Mouse (Mus musculus) ovary, adult 10 weeks (tissue): ENCODE results near the gene Nol12. TPM values are rescaled to one million over a fixed set of nuclear protein-coding genes. Genes with fewer than 3 reads are reported as not detected.

Source experiments
- polyA plus RNA-seq: library from polyadenylated mRNA; stranded (reverse); fragments of 350-450 nt; fragmentation: Illumina TruSeq; extraction: RNeasy Lipid Tissue Mini Kit (QIAGEN cat#74804); gene quantifications from one replicate; pipeline ENCODE4 v1.2.3, GENCODE M21; 2014

The Nol12 gene
- 3.5 TPM for polyA plus RNA-seq

GRCm38 (mm10) chr15:78934784-78935320, at the start of gene Nol12:
Nol12 (plus strand) TSS chr15:78934933.

GRCm38 (mm10) chr15:78899409-78899739, 35.4 kb upstream of the Nol12 start, which contains the start of gene Gm49510:
Gm49510 (plus strand) TSS chr15:78899667.

DNA sequence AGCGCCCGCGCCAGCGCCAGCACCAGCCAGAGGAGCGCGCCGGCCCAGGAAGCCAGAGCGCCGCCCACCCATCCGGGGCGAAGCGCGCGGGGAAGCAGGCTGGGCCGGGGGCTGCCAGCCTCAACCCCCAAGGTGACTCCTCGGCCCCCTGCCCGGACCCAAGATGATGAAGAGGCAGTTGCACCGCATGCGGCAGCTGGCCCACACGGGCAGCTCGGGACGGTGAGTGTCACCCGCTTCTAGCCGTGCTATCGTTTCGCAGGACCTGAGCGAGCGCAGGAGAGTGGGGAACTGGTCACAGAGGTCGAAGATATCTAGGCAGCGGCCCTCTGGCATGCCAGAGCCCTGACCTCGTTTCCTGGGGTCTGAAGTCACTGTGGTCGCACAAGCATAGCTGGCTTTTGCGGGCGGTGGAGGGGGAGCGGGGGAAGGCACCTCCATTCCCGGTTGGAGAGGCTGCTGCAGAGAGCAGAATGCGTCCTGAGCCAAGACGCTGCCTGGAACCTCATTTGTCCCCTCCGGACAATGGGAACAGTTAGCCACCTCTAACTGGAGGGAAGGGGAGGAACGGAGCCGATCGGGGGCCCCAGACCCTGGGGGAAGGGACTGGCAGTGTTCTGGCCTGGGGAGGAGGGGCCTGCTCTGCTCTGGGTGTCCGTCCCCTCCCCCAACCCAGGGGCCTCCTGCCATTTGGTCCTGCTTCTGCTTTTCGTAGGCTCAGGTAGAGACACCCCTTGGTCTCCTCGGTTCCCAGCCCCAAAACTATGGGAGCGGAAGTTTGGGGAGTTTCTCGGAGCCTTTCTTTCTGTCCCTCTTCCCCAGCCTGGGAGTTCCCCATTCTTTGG, 34.8 kb upstream of the Nol12 start, which contains the start of gene Sh3bp1:
Gene Sh3bp1, plus strand, starts transcription at position 29 of the 845 bp plus-strand sequence.

GRCm38 (mm10) chr15:78913632-78914090, 21.1 kb upstream of the Nol12 start, which contains the start of gene Pdxp:
Pdxp (plus strand) TSS chr15:78913919.

GRCm38 (mm10) chr15:78926021-78926919, 8.5 kb upstream of the Nol12 start, which contains the start of gene Lgals1:
Lgals1 (plus strand) TSS chr15:78926725.

GRCm38 (mm10) chr15:78947657-78948056, 12.9 kb downstream of the Nol12 start, which contains the start of gene Triobp:
Triobp (plus strand) TSS chr15:78947724.

Other genes with a start within 250 kb of the Nol12 start
- not detected for gene Elfn2, start 216.2 kb upstream of the Nol12 start, polyA plus RNA-seq
- 0.91 TPM for gene Mfng, start 161.5 kb upstream of the Nol12 start, polyA plus RNA-seq
- 0.14 TPM for gene Card10, start 131.9 kb upstream of the Nol12 start, polyA plus RNA-seq
- not detected for gene Cdc42ep1, start 92.3 kb upstream of the Nol12 start, polyA plus RNA-seq
- gene Lgals2, start 79.4 kb upstream of the Nol12 start, polyA plus RNA-seq = 2.3 TPM
- not detected for gene Gga1, start 57.7 kb upstream of the Nol12 start, polyA plus RNA-seq
- not detected for gene Gm49510, start 35.3 kb upstream of the Nol12 start, polyA plus RNA-seq
- gene Sh3bp1, start 35.2 kb upstream of the Nol12 start, polyA plus RNA-seq = 0.43 TPM
- 0.68 TPM for gene Pdxp, start 21.0 kb upstream of the Nol12 start, polyA plus RNA-seq
- gene Lgals1, start 8.2 kb upstream of the Nol12 start, polyA plus RNA-seq = 1.5 TPM
- gene Triobp, start 12.8 kb downstream of the Nol12 start, polyA plus RNA-seq = 2.4 TPM
- gene H1f0, start 93.5 kb downstream of the Nol12 start, polyA plus RNA-seq = 118 TPM
- gene Galr3, start 107.0 kb downstream of the Nol12 start, polyA plus RNA-seq = not detected
- 1.00 TPM for gene Ankrd54, start 128.0 kb downstream of the Nol12 start, polyA plus RNA-seq
- 118 TPM for gene Eif3l, start 140.2 kb downstream of the Nol12 start, polyA plus RNA-seq
- gene Micall1, start 174.0 kb downstream of the Nol12 start, polyA plus RNA-seq = 6.9 TPM
- gene Polr2f, start 206.1 kb downstream of the Nol12 start, polyA plus RNA-seq = not detected
- gene 1700088E04Rik, start 206.3 kb downstream of the Nol12 start, polyA plus RNA-seq = 1.6 TPM
- not detected for gene Sox10, start 230.3 kb downstream of the Nol12 start, polyA plus RNA-seq